Mouse (Mus musculus): ENCODE results near the gene Clcn1.

Clcn1 gene

DNA sequence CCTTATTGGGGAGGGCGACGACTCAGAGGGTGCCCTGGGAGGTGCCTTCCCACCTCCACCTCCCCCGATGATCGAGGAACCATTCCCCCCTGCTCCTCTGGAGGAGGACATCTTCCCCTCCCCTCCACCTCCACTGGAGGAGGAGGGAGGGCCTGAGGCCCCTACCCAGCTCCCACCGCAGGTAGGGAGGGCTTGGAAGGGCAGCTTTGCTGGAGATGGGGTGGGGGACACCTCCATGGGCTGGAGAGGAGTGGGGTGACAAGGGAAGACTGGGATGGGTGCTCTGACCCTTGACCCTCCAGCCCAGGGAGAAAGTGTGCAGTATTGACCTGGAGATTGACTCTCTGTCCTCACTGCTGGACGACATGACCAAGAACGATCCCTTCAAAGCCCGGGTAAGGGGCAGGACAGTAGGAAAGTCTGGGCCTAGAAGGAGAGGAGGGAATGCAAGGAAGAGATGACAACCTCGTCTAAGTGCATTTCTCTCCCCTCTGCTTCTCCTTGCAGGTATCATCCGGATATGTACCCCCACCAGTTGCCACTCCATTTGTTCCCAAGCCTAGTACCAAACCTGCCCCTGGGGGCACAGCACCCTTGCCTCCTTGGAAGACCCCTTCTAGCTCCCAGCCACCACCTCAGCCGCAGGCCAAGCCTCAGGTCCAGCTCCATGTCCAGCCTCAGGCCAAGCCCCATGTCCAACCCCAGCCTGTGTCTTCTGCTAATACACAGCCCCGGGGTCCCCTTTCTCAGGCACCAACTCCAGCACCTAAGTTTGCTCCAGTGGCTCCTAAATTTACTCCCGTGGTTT is 64.7 kb downstream of the Clcn1 start:
- no peak for DNase-seq

- DNase-seq, result no peak
Observed at GRCm38 (mm10) chr6:42351776-42352485, 65.4 kb downstream of the Clcn1 start.

- no peak for DNase-seq
Observed at GRCm38 (mm10) chr6:42352486-42352846, 66.0 kb downstream of the Clcn1 start.

GRCm38 (mm10) chr6:42353180-42353579 is 66.7 kb downstream of the Clcn1 start:
- DNase-seq, result no peak

DNA sequence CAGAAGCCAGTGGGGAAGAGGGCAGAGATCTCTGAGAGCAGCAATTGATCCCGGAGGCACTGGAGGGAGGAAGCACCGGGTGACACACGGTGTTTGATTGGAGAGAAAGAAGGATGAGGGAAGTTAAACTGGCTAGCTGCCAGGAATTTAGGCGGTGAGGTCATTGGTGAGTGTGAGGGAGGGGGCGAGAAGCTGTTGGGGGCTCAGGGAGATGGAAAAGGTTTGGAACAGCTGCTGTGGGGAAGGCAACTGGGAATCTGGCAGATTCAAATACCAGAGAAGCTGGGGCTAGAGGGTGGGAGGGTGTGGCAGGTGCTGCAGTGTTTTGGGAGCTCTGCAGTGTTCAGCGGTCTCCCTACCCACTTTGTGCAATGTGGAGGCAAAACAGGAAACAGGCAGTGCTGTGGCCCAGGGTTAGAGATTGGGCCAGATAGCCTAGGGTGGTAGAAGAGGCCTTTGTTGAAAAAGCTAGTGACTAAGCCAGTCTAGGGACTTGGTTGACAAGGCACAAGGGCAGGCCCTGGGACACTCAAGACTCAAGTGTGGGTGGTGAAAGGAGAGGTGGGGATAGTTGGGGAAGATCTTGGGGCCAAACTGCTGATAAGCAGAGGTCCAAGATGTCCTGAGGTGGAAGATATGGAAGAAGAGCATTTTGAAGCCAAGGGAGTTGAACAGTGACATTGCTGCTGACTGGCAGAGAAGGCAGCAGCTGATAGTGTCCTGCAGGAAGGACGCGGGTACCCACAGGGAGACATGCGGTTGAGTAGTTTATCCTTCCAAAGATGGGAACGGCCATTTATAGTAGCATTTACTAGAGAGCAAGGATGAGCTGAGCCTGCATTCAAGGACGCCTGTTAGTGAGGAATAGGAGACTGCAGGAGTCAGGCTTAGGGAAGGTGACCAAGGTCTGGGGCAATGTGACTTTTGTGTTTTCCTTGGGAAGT is 67.9 kb downstream of the Clcn1 start:
- DNase-seq, result no peak

- no peak for DNase-seq
Observed at GRCm38 (mm10) chr6:42355366-42355765, 68.9 kb downstream of the Clcn1 start.

GRCm38 (mm10) chr6:42355794-42356600 is 69.5 kb downstream of the Clcn1 start:
- DNase-seq, result no peak

DNA sequence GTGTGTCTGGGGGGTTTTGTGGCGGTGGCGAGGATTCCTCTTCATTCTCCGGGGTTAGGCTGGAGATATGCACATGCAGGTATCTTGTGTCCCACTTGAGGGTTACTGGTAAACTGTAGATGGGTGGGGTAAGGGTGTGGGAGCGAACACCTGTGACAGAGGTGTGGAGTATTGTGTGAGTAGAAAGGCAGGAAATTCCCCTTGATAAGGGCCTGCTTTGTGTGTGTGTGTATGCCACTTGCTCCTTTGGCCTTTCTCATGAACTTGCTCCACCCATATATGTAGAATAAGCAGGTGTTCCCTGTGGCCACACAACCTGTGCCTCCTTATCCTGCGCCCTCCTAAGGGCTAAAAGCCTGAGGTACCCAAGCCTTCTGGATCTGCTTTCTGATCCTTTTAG is 70.4 kb downstream of the Clcn1 start:
- no peak for DNase-seq

- no peak for DNase-seq
Observed at GRCm38 (mm10) chr6:42357901-42358300, 71.4 kb downstream of the Clcn1 start.

DNA sequence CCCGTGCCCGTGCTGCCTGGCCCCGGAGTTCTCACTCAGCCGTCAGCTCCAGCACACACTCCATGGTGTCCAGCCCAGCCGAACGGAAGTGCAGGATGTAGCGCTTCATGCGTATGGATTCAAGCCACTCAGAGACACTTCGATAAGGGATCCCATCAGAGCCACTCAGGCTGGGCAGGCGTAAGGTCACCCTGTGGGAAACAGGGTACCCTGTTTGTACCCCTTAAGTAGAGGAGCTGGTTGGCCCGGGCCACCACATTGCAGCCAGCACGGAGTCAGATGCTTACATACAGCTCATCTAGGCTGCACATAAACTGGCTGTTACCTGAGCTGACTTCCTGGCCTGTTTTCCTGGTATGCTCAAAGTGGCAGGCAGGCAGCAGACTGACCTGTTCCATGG is 72.4 kb downstream of the Clcn1 start:
- DNase-seq, result no peak

DNA sequence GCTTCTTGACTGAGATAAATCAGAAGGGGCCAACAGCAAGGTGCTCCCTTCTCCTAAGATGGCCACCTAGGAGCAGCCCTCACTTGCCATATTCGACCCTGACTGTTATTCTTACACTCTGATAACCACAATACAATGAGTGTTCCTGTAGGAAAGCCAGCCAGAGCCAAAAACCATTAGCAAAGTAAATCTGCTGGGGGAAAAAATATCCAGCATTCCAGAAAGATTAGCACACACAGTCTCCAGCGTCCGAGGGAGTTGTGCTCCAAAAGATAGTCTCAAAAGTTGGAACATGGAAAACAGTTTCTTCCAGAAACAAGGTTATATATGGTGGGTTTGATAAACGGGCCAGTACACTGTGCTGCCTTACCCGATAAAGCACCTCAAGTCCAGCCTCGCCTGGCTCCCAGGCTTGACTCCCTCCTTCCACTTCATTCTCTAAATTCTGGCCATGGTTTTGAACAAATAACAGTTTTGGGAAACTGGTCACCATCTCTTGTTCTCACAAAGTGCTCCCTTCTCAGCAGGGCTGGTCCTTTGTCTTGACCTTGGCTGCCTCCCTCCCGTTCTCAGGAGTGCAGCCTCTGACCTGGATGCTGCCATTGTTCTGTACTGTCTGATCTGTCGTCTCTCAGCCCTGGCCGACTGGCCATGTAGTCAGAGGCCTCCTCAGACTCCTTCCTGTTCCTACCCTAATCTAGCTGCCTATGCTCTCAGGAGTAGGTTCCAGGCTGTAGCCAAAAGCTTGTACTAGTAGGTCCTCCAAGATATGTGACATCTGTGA is 73.1 kb downstream of the Clcn1 start:
- DNase-seq, result no peak

- DNase-seq, result no peak
Observed at GRCm38 (mm10) chr6:42360231-42360840, 73.9 kb downstream of the Clcn1 start.

DNA sequence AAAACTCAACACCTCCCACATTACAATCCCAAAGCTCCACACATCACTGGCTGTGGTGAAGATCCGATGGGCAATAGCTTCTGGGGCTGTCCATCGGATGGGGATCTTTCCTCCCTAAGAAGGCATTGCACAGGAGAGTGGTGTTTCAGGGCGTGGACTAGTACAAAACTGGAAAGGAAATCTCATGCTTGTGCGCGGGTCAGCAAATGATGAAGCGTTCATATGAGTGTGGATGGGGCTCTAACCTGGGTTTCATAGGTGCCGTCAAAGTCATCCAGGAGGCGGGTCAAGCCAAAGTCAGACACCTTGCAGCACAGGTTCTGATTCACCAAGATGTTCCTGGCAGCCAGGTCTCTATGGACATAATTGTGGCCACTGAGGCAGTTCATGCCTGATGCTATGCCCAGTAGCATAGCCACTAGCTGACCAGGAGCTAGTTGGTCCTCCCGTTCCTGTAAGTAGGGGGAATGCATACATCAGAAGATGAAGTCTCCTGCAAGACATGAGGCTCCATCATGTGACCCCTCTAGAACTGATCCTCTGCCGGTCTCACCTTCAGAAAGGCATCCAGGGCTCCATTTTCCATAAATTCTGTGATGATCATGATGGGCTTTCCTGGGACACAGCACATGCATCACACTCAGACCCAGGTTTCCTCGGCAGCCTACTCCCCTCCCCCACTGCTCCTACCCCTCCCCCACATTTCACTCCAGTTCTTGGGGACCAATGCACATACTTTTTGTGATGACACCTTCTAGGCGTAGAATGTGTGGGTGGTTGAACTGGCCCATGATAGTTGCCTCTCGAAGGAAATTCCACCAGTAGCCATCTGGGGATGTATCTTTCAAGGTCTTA is 74.8 kb downstream of the Clcn1 start:
- no peak for DNase-seq

DNA sequence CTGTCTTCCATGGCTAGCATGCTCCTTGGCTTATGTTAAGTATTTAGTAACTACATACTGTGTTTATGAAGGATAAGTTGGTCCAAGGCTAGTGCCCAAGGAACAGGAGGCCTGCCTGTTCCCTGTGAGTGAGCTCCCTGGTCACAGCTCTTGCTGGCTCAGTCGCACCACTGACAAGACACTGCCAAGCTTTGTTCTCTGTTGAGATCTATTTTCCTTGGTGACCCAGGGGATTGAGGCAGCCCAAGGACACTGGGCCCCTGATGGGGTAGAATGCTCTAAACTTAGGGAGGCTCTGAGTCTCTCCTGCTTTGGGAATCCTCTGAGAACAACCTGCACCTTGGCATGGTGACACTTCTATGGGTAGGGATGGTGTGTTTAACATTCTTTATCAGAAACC is 75.6 kb downstream of the Clcn1 start:
- no peak for DNase-seq

- DNase-seq, result no peak
Observed at GRCm38 (mm10) chr6:42362497-42362896, 76.0 kb downstream of the Clcn1 start.

- DNase-seq, result no peak
Observed at GRCm38 (mm10) chr6:42362974-42363373, 76.5 kb downstream of the Clcn1 start.

GRCm38 (mm10) chr6:42364066-42364465 is 77.6 kb downstream of the Clcn1 start:
- no peak for DNase-seq

GRCm38 (mm10) chr6:42364607-42365006 is 78.1 kb downstream of the Clcn1 start:
- DNase-seq, result no peak

- no peak for DNase-seq
Observed at GRCm38 (mm10) chr6:42365215-42365614, 78.7 kb downstream of the Clcn1 start.

Data from kidney, adult 11 months (tissue).